Mouse (Mus musculus) thymus, postnatal 36 days (tissue): Measurements from ENCODE around the gene Fbxo27.
A peak's percentile ranks its signal among the peaks of the same experiment; 100 is the strongest.

ENCODE experiments used
- DNase-seq, 2 experiments: peaks; one replicate each; pipeline ENCODE4 v3.0.0; 2022; ENCODE audit warnings: mixed read lengths in 2 of 2

The Fbxo27 gene

DNA sequence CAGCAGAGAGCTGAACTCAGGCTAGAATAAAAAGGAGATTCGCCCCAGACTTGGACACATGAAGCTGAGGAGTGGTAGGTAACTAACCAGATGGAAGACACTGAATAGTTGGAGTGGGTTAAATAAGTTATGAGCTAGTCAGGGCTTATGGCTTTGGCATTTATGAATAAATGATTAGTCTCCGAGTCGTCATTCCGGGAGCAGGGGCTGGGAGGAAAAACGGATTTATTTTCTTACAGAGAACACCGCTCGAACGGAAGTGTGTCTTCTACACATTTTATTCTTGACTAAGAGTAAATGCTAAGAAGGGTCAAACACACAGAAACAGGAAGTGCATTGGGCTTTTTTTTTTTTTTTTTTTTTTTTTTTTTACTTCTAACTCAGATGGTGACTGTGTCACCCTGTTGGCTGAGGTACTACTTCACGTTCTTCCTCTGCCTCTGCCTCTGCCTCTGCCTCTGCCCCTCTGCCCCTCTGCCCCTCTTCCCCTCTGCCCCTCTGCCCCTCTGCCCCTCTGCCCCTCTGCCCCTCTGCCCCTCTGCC lies 10.0 kb downstream of the Fbxo27 start:
- DNase-seq: peak in 1 of 2 experiments; percentile 16

DNA sequence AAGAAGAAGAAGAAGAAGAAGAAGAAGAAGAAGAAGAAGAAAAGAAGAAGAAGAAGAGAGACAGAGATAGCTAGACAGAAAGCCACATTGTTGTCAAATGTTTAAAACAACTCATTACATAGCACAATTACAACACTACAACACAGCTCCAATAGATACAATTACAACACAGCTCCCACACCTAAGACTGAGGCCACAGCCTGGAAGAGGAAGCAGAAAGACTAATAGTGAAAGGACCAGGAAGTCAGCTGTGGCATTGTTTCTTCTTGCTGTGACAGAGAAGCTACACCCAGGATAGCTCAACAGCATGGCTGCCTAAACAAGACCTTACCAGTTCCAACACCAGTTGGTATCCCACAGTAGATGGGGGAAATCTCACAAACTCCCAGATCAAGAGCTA lies 16.8 kb downstream of the Fbxo27 start:
- no peak for DNase-seq

DNA sequence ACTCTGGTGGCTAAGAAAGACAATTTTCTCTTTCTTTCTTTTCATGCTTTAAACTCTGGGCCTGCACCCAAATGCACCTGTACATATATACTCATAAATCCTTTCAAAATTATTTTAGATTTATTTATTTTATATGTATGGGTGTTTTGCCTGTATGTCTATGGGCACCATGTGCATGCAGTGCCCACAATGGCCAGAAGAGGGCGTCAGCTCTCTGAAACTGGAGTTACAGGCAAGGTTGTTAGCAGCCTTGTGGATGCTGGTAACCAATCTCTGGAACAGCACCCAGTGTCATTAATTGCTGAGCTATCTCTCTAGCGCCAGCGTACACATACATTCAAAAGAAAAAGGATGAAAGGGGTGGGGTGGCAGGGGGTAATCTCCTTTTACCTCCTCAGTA lies 18.3 kb downstream of the Fbxo27 start:
- peak in 1 of 2 experiments; percentile 23 for DNase-seq

DNA sequence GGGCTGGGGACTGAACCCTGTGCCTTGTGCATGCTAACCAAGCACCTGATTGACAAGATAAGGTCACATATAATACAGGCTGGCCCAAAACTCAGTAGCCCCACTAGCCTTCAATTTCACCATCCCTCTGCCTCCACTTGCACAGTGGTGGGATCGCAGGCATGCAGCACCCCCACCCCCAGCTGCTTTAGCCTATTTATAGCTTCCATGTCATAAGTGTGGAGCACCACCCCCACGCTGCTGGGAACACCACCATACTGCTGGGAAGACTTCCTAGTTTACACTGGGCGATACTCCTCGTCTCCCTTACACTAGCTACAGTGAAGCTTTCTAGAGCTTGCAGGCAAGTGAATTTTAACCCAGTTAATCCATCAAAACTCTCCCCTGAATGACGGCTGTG lies 22.0 kb downstream of the Fbxo27 start:
- DNase-seq: no peak

DNA sequence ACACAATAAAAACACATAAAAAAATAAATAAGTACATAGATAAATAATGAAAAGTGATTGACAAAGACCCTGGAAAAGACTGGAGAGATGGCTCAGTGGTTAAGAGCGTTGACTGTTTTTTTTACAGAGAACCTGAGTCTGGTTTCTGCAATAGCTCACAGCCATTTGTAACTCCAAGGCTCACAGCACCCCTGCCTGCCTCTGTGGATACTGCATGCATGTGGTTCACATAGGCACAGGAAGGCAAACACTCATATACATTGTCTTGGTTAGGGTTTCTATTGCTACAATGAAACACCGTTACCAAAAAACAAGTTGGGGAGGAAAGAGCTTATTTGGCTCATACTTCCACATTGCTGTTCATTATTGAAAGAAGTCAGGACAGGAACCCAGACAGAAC lies 22.9 kb downstream of the Fbxo27 start:
- DNase-seq: peak in 1 of 2 experiments; percentile 38

DNA sequence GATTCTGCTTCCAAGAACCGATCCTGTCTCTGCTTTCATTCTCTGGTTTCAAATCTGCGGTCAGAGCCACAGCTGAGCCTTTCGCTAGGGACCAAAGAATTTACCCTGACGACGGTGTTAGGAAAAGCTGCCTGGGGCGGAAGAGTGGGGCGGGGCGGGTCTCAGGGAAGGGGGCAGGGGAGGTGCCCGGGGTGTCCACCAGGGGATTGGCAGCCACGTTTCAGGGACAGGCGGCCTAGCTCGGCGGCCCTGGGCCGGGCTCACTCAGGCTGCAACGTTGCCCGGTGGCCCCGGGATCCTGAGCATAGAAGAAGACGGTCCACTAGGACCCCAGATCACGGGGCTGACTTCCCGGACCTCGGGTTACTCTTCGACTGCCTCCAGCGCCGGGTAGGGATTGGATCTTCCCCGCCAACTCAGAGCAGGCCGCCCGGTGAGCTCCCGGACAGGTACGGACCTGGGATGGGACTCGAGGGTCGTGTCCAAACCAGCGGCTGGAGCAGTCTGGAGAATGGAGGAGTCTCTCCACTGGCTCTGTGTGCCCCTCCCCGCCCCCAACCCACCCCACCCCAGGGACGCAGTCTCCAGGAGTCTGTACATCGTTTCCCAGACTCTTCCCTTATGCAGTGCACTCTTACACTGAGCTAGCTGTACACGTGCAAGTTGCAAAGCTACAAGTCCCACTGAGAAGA lies 24.1 kb downstream of the Fbxo27 start, which contains the start of gene Fbxo17:
TSS of gene Fbxo17 (plus strand) at position 215 of the 692 bp plus-strand sequence.
- peak; percentile 62 to 71 for DNase-seq

DNA sequence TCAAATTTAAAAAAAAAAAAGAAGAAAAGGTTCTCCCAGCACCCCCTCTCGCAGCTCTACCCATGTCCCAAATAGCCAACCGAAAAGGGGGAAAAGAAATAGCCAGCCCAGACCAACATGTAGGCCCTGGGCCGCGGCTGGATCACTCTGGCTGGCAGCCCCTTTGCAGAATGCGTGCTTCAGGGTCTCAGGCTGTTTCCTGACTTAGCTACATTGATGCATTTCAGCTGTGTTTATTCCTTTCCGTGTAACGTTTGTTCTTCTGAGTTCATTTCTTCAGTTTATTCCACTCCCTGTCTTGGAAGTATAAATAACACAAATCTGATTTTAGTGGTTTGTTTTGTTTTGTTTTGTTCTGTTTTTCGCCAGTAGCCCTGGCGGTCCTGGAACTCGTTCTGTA lies 25.1 kb downstream of the Fbxo27 start:
- no peak for DNase-seq

DNA sequence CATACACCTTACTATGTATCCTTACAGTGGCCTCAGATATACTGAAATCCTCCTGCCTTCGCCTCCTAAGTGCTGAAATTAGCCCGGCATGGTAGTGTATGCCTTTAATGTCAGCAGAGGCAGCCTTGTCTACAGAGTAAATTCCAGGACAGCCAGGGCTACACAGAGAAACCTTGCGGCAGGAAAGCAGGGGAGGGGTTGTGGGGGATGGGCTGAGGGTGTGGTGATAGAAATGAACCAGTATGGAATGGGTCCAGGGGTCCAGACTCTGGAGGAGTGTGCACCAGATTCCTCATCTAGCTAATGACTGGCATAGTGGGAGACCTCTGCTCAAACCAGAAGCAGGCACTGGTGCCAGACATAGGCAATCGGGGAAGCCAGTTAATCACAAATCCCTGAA lies 26.5 kb downstream of the Fbxo27 start:
- no peak for DNase-seq

DNA sequence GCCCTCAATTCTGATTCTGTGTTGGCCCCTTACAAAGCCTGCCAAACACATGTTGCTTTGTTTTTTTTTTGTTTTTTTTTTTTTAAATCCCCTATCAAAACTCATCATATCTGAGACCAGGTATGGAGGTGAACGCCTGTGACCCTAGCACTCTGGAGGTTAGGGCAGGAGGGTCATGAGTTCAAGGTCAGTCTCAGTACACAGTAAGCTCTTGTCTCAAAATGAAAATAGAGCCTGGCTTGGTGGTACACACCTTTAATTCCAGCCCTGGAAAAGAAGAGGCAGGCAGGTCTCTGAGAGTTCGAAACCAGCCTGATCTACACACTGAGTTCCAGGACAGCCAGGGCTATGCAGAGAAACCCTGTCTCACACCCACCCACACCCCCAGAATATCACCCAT lies 27.0 kb downstream of the Fbxo27 start:
- DNase-seq: no peak

DNA sequence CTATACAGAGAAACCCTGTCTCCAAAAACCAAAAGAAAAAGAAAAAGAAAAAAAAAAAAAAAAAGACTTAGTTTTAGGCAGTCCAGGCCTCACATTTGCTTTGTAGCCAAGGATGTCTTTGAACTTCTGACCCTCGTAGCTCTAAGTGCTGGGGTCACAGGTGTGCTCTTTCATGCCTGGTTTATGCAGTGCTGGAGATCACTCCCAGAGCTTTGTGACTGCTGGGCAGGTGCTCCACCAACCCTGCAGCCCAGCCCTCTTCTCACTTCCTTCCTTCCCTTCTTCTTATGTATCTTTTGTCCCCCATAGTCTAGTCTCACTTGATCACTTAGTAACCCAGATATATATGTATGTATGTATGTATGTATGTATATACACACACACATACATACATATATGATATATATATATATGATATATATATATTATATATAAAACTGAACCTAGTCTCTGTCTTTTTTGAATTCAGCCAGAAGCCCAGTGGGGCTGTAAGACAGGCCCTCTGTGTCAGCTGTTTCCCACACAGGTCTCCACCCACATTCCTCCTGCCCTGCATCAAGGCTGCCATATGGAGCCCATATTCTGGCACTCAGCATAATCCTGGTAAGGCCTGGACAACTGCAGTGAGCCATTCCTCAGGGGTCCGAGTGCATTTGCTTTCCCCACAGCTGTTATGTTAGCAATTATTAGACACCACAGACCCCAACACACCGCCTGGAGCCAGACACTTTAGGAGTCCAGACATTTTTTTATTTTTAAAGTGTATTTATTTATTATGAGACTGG lies 28.3 kb downstream of the Fbxo27 start:
- DNase-seq: peak in 1 of 2 experiments; percentile 29

DNA sequence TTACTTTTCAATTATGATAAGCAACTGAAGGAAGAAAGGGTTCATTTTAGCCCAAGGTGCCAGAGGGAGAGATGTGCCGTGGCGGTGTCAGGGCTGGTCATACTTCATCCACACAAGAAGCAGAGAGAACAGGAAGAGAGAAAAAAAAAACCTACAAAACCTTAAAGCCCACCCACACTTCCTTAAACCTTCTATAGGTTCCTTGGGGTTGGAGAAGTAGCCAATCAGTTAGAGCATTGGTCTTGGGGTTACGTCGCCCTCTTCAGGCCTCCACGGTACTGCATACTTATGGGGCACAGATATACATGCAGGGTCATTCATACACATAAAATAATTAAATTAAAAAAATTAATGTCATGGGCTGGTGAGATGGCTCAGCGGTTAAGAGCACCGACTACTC lies 29.4 kb downstream of the Fbxo27 start:
- DNase-seq: no peak

DNA sequence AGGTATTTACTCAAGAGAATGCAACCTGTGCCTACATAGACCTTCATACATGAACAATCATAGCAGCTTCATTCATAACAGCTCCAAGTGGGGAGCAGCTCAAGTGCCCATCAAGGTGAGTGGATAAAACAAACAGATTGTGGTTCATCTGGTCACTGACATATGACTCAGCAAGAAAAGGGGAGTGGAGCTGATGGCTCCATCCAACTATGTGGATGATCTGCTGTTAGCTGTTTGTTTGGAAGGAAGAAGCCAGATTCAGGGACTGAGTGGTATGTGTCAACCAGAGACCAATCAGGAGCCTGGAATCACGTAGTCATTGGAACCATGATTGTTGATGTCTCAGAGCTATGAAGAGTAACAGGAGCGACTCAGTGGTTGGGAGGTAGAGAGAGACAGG lies 32.0 kb downstream of the Fbxo27 start:
- no peak for DNase-seq

DNA sequence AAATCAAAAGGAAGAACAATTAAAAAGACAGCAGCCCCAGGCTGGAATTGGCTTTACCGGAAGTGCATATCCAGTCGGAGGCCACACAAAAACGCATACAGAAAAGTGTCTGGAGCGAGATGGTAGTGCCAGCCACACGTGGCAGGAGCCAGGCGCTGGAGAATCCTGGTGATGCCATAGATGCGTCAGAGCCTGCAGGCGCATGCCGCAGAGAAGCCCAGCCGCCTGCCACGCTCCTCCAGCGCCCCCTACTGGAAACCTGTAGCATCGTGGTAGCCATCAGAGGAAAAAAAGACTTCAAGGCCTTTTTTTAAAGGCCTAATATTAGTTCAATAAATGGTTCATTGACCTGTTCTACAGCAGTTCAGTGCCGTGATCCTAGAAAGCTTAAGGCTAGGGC lies 34.0 kb downstream of the Fbxo27 start:
- DNase-seq: peak; percentile 72 to 75

DNA sequence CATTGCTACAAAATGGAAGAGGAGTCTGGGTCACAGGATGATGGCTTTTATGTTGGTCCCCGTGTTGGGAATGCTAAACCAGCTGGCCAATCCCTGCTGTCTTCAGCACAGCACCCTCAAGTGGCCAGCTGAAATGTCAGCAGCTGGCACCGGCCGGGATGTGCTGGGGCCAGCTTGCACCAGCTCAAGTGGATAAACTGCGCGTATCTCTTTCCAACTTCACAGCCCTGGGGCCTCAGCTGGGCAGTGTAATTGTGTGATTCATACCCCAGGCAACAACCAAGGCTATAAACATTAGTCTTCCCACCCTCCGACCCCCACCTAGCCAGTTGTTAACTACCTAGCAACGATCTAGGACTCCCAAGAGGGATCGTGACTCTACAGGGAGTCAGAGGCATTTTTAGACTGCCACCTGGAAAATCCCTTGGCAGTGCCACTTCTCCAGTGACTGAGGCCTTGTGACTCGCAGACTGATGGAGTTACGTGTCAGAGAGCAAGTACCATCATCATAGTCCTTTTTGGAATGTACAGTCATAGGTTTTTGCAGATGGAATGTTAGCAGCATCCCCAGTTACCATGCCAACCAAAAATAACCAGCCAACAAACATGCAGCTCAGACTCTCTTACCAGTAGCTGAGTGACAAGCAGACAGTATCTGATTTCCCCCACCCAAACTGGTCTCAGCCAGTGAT lies 35.1 kb downstream of the Fbxo27 start:
- DNase-seq: no peak

DNA sequence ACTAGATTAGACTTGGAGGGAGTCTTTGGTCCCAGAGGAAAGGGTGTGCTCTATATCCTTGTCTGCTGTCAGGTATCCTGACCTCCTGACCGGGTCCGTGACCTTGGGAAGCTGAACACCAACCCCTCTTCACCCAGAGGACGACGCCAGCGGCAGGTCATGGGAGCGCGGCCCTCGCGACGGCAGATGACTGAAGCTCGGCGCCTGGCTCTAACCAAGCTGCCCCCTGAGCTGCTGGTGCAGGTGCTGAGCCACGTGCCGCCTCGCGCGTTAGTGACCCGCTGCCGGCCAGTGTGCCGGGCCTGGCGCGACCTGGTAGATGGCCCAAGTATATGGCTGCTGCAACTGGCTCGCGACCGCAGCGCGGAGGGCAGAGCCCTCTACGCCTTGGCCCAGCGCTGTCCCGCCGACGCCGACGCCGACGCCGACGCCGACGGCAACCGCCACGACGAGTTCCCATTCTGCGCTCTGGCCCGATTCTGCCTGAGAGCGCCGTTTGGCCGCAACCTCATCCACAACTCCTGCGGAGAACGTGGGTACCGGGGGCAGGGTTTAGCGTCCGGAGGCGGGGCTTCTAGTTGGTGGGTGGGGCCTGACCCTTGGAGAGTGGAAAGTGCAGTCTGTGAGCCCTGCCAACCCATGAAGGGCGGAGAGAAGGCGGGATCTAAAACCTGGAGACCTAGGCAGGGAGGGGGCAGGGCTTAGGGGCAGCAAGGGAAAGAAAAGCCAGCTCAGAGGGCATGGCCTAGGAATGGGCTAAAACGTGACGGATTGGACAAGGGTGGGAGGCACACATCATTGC lies 39.9 kb downstream of the Fbxo27 start:
- DNase-seq: peak; percentile 76 to 81

DNA sequence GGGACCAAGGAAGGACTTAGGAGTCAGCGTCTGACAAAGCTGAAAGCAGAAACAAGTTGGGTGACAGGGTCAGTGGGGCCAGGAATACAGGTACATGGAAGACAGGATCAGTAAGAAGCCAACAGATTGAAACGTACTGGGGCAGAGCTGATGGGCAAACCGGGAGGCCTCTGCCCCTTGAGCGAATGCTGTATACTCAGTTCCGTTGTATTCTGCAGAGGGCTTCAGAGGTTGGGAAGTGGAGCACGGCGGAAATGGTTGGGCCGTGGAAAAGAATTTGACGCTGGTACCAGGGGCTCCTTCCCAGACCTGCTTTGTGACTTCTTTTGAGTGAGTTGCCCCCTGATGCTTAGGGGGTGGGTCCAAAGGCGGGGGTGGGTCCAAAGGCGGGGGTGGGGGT lies 40.6 kb downstream of the Fbxo27 start:
- DNase-seq: no peak

DNA sequence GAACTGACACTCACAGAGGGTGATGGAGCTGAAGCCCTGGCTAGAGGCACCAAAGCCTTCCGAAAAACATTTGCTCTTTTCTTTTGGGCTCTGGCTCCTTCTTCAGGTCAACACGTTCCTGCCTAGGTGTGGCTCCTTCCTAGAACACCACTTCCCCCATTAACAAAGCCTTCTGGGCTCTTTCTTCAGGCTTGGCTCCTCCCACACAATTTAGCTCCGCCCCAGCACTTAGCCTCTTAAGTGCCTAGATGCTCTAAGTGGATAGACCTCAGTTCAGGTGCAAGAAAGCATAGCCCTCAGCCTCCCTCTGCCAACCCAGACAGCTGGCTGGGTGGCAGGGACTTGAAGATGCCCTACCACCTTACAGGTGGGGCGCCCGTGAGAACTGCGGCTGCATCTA lies 43.1 kb downstream of the Fbxo27 start:
- DNase-seq: no peak

DNA sequence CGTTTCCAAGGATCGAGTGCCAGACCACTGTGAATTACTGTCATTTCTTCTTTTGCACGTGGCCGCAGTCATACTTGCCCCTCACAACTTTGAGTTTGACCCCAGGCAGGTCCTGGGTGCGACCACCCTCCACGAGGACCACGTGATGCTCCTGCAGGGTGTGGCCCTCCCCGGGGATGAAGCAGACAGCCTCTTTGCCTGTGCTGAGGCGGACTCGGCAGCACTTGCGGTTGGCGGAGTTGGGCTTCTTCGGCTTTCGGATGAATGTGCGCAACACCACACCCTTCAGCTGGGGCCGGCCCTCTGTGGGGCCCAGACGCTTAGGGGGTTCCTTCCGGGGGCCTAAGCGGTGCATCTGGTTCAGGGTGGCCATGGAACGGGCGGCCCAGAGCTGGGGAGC lies 47.2 kb downstream of the Fbxo27 start:
- no peak for DNase-seq

DNA sequence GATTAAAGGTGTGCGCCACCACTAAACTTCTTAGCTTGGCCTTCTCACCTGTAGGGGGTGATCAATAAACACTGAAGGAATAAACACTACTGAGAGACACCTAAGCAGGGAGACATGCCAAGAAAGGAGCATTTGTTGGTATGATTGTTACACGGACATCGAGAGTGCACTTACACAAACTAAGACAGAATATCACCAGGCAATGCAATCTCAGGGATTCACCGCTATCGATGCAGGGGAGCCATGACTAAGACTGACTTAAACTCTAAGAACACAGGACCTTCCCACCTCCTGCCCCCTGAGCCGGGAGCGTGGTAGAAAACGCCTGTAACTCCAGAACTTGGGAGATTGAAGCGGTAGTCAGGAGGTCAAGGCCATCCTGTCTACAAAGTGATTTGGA lies 48.3 kb downstream of the Fbxo27 start:
- DNase-seq: no peak

DNA sequence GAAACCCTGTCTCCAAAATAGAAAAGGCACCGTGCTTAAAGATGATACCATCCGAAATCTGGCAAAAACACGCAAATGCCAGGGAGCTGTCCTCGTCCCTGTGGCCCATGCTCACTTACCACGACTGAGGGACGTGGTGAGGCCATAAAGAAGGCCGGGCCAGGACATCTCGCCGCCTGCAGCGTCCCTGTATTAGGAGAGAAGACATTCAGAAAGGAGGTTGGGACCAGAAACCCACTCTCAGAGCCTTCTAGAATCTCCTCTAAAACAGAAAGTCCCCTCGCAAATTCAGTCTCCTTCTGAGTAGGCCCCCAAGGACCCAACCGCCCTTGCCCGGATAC lies 48.7 kb downstream of the Fbxo27 start:
- no peak for DNase-seq

DNA sequence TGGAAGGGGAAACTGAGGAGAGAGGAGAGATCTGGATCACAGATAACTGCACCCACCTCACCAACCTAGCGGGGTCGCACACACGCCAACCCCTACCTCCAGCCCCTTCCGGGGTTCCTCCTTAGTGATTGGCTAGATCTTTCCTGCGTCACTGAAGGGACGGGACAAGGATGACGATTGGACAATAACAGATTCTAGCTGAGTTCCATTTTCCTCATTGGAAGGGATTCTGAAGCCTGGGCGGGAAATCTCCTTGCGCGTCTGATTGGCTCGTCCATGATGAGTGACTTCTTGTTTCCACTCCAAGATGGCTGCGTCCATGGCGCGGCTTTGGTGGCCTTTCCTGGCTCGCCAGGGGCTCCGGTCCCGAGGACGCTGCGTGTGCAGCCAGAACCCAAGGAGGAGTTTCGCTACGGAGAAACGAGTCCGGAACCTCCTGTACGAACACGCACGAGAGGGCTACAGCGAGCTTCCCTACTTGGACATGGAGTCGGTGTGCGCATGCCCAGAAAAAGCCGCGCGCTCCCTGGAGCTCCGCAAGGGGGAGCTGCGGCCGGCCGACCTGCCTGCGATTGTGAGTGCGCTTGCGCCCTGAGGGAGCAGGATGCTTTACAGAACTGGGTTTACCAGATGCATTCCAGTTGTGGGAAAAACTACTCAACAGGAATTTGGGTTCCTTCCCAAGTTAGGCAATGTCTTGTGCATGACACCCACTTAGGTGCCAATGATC lies 49.2 kb downstream of the Fbxo27 start, which contains the start of the genes Mrps12 and Sars2:
TSS of gene Mrps12 (minus strand) at position 112 of the 730 bp plus-strand sequence.
TSS of gene Sars2 (plus strand) at position 284 of the 730 bp plus-strand sequence.
- DNase-seq: peak; percentile 92 to 94
